Mouse (Mus musculus) kidney, postnatal 0 days (tissue): ENCODE results near the gene Fsd1l. TPM values are rescaled to one million over a fixed set of nuclear protein-coding genes. Genes with fewer than 3 reads are reported as not detected.

Experiments used
- ATAC-seq: fragments of 200-750 bp; cut with Nextera tagmentation; replicated peaks from 2 replicates; pipeline ENCODE4 v1.8.0; 2017; ENCODE audit warnings: low read depth, moderate number of reproducible peaks, moderate TSS enrichment, moderate library complexity; ENCODE audit not compliant: low FRiP score
- DNase-seq: peaks from one replicate; pipeline ENCODE4 v3.0.0-alpha.2; 2016; ENCODE audit warnings: low spot score
- H3K27ac ChIP-seq: fragments of 300-500 bp; sonication (generic); 2 replicates; pipeline ENCODE4 v1.5.1; 2014; ENCODE audit warnings: mild to moderate bottlenecking
- H3K27me3 ChIP-seq: fragments of 300-500 bp; sonication (generic); 2 replicates; pipeline ENCODE4 v1.6.1; 2014; ENCODE audit warnings: low read length, mixed read lengths; ENCODE audit not compliant: insufficient read depth
- H3K36me3 ChIP-seq: fragments of 300-500 bp; sonication (generic); 2 replicates; pipeline ENCODE4 v1.6.1; 2014; ENCODE audit warnings: low read length, mixed read lengths; ENCODE audit not compliant: insufficient read depth
- H3K4me1 ChIP-seq: fragments of 300-500 bp; sonication (generic); replicated peaks from 2 replicates; pipeline ENCODE4 v1.6.1; 2014; ENCODE audit warnings: antibody characterized with exemption, low read length, mixed read lengths; ENCODE audit not compliant: insufficient read depth
- H3K4me2 ChIP-seq: fragments of 300-500 bp; sonication (generic); 2 replicates; pipeline ENCODE4 v1.6.1; 2014; ENCODE audit warnings: mild to moderate bottlenecking, low read length, moderate library complexity, mixed read lengths
- H3K4me3 ChIP-seq: fragments of 300-500 bp; sonication (generic); replicated peaks from 2 replicates; pipeline ENCODE4 v1.5.1; 2014; ENCODE audit warnings: low read depth, low read length
- H3K9ac ChIP-seq: fragments of 300-500 bp; sonication (generic); 2 replicates; pipeline ENCODE4 v1.6.1; 2014; ENCODE audit warnings: low read depth, low read length
- H3K9me3 ChIP-seq: fragments of 300-500 bp; sonication (generic); replicated peaks from 2 replicates; pipeline ENCODE4 v1.6.1; 2016; ENCODE audit warnings: low read length, inconsistent platforms, mixed read lengths
- CTCF ChIP-seq: IDR thresholded peaks from 2 replicates; pipeline ENCODE4 v1.5.1; 2016; ENCODE audit warnings: antibody characterized with exemption, low read depth, mild to moderate bottlenecking, moderate library complexity
- WGBS: fragments of 180-500 bp; shearing (Covaris S2); extraction: QIAGEN DNeasy Blood & Tissue Kit; methylation state at CpG from one replicate; pipeline ENCODE4 v1.1.7; 2014; 5-methylcytosine and 5-hydroxymethylcytosine counted together
- polyA plus RNA-seq: library from polyadenylated mRNA; unstranded; fragments of >200 nt; fragmentation: Nextera tagmentation; extraction: Ambion mirVana; gene quantifications from 2 replicates; pipeline ENCODE4 v1.2.1, GENCODE M21; 2015

Fsd1l gene
- polyA plus RNA-seq, 1 experiment from 2014 or later, result 5.0 TPM

GRCm38 (mm10) chr4:53710021-53710420 is 78.8 kb downstream of the Fsd1l start:
- no peaks in the 10 kb centered on the region for H3K4me1 ChIP-seq
- DNase-seq (no peak), ATAC-seq (no peak)
- H3K4me3 ChIP-seq, result no peak overlapping the region
- H3K27ac ChIP-seq, result no peak overlapping the region
- H3K27me3 ChIP-seq, result no peaks in the 10 kb centered on the region
- H3K9me3 ChIP-seq, result no peaks in the 10 kb centered on the region
- TF ChIP-seq CTCF, result no peak
- 88% methylated on average over 2 of the region's 2 CpGs for WGBS
- no peaks in the 10 kb centered on the region for H3K36me3 ChIP-seq
- H3K9ac ChIP-seq, result no peak overlapping the region
- no peak overlapping the region for H3K4me2 ChIP-seq

GRCm38 (mm10) chr4:53710555-53711328 is 79.5 kb downstream of the Fsd1l start:
- TF ChIP-seq CTCF, result no peak
- H3K4me1 ChIP-seq, result no peaks in the 10 kb centered on the region
- H3K9ac ChIP-seq, result no peak overlapping the region
- no peak for ATAC-seq
- H3K36me3 ChIP-seq, result no peaks in the 10 kb centered on the region
- H3K4me3 ChIP-seq, result no peak overlapping the region
- H3K4me2 ChIP-seq, result no peak overlapping the region
- no peak overlapping the region for H3K27ac ChIP-seq
- H3K27me3 ChIP-seq, result no peaks in the 10 kb centered on the region
- WGBS, result 67% methylated on average over 6 of the region's 6 CpGs
- H3K9me3 ChIP-seq, result no peaks in the 10 kb centered on the region
- no peak for DNase-seq

- peak within 1 kb of the TSS; percentile 89 for H3K4me3 ChIP-seq
- H3K27ac ChIP-seq, result peak within 1 kb of the TSS; percentile 79
- peak within 1 kb of the TSS; percentile 78 for H3K4me2 ChIP-seq
- no peaks in the 10 kb centered on the region for H3K4me1 ChIP-seq
- WGBS, result 9% methylated on average over 7 of the region's 7 CpGs
- no peak for DNase-seq
- H3K27me3 ChIP-seq, result no peaks in the 10 kb centered on the region
- no peak for TF ChIP-seq CTCF
- peak within 1 kb of the TSS; percentile 80 for H3K9ac ChIP-seq
- H3K9me3 ChIP-seq, result no peaks in the 10 kb centered on the region
- no peaks in the 10 kb centered on the region for H3K36me3 ChIP-seq
- peak; percentile 72 for ATAC-seq
Observed at GRCm38 (mm10) chr4:53713704-53714050, 82.4 kb downstream of the Fsd1l start, which contains the start of gene Fktn. TSS of gene Fktn (plus strand) at chr4:53713998.

- Histone ChIP-seq H3K9me3 (no peaks in the 10 kb centered on the region), H3K9ac (peak overlapping the region; percentile 80), H3K4me3 (peak overlapping the region; percentile 89), H3K36me3 (no peaks in the 10 kb centered on the region), H3K27me3 (no peaks in the 10 kb centered on the region), H3K27ac (peak overlapping the region; percentile 79), H3K4me1 (no peaks in the 10 kb centered on the region), H3K4me2 (peak overlapping the region; percentile 78)
- WGBS, result 2% methylated on average over 58 of the region's 58 CpGs
- DNase-seq (peak; percentile 95), ATAC-seq (peak; percentile 90)
- no peak for TF ChIP-seq CTCF
Observed at GRCm38 (mm10) chr4:53714051-53714814, 83.0 kb downstream of the Fsd1l start.

- peak; percentile 47 for TF ChIP-seq CTCF
- Histone ChIP-seq H3K27me3 (no peaks in the 10 kb centered on the region), H3K27ac (no peak overlapping the region), H3K36me3 (no peaks in the 10 kb centered on the region), H3K4me1 (no peaks in the 10 kb centered on the region), H3K4me3 (no peak overlapping the region), H3K9me3 (no peaks in the 10 kb centered on the region), H3K4me2 (no peak overlapping the region), H3K9ac (no peak overlapping the region)
- DNase-seq (no peak), ATAC-seq (no peak)
Observed at GRCm38 (mm10) chr4:53715977-53716376, 84.7 kb downstream of the Fsd1l start.

GRCm38 (mm10) chr4:53717546-53717945 is 86.3 kb downstream of the Fsd1l start:
- Histone ChIP-seq H3K4me2 (no peak overlapping the region), H3K4me1 (no peaks in the 10 kb centered on the region), H3K9ac (no peak overlapping the region), H3K27ac (no peak overlapping the region; the same call in 1 of the 2 replicates), H3K36me3 (no peaks in the 10 kb centered on the region), H3K4me3 (no peak overlapping the region), H3K27me3 (no peaks in the 10 kb centered on the region), H3K9me3 (no peaks in the 10 kb centered on the region)
- no peak for TF ChIP-seq CTCF
- DNase-seq, result peak; percentile 63
- 56% methylated on average over 4 of the region's 4 CpGs for WGBS
- ATAC-seq, result no peak
